Mouse (Mus musculus) heart, postnatal 0 days (tissue): ENCODE measurements around the gene Sipa1l3. TPM values are rescaled to one million over a fixed set of nuclear protein-coding genes. Genes with fewer than 3 reads are reported as not detected.

ENCODE experiments used
- ATAC-seq: fragments of 200-750 bp; cut with Nextera tagmentation; 2 replicates; pipeline ENCODE4 v1.8.0; 2017; ENCODE audit warnings: low read depth, moderate number of reproducible peaks, moderate library complexity; ENCODE audit not compliant: insufficient read depth
- DNase-seq: peaks from one replicate; pipeline ENCODE4 v3.0.0-alpha.2; 2016; ENCODE audit warnings: low spot score
- H3K27ac ChIP-seq: fragments of 300-500 bp; sonication (generic); 2 replicates; pipeline ENCODE4 v1.5.1; 2014; ENCODE audit warnings: low read depth, mild to moderate bottlenecking
- H3K27me3 ChIP-seq: fragments of 300-500 bp; sonication (generic); 2 replicates; pipeline ENCODE4 v1.6.1; 2014; ENCODE audit warnings: low read length, mixed read lengths; ENCODE audit not compliant: control insufficient read depth, insufficient read depth
- H3K36me3 ChIP-seq: fragments of 300-500 bp; sonication (generic); replicated peaks from 2 replicates; pipeline ENCODE4 v1.6.1; 2014; ENCODE audit warnings: low read length, mixed read lengths; ENCODE audit not compliant: control insufficient read depth, insufficient read depth
- H3K4me1 ChIP-seq: fragments of 300-500 bp; sonication (generic); 2 replicates; pipeline ENCODE4 v1.6.1; 2014; ENCODE audit warnings: antibody characterized with exemption; ENCODE audit not compliant: control insufficient read depth, insufficient read depth
- H3K4me2 ChIP-seq: fragments of 300-500 bp; sonication (generic); 2 replicates; pipeline ENCODE4 v1.6.1; 2014; ENCODE audit warnings: low read depth, mild to moderate bottlenecking, low read length, moderate library complexity
- H3K4me3 ChIP-seq: fragments of 300-500 bp; sonication (generic); 2 replicates; pipeline ENCODE4 v1.5.1; 2014; ENCODE audit warnings: low read depth, low read length
- H3K9ac ChIP-seq: fragments of 300-500 bp; sonication (generic); replicated peaks from 2 replicates; pipeline ENCODE4 v1.6.1; 2014; ENCODE audit warnings: low read depth, low read length, mixed read lengths
- H3K9me3 ChIP-seq: fragments of 300-500 bp; sonication (generic); replicated peaks from 2 replicates; pipeline ENCODE4 v1.6.1; 2016; ENCODE audit warnings: low read length; ENCODE audit not compliant: control insufficient read depth
- CTCF ChIP-seq: IDR thresholded peaks from 2 replicates; pipeline ENCODE4 v1.5.1; 2016; ENCODE audit warnings: antibody characterized with exemption, control low read depth, low read depth
- EP300 ChIP-seq: IDR thresholded peaks from 2 replicates; pipeline ENCODE4 v1.6.1; 2016; ENCODE audit warnings: antibody characterized with exemption, low read depth
- WGBS: fragments of 180-500 bp; shearing (Covaris S2); extraction: QIAGEN DNeasy Blood & Tissue Kit; methylation state at CpG from one replicate; pipeline ENCODE4 v1.1.7; 2014; 5-methylcytosine and 5-hydroxymethylcytosine counted together
- polyA plus RNA-seq: library from polyadenylated mRNA; unstranded; fragments of >200 nt; fragmentation: Nextera tagmentation; extraction: Ambion mirVana; gene quantifications from 2 replicates; pipeline ENCODE4 v1.2.1, GENCODE M21; 2015
- total RNA-seq: library from RNA; depleted of rRNA; stranded (reverse); fragments of >200 nt; gene quantifications from 2 replicates; pipeline ENCODE4 v1.2.3, GENCODE M21; 2014; ENCODE audit warnings: low replicate concordance

The Sipa1l3 gene
- total and polyA plus RNA-seq, 2 experiments from 2014 or later = 1.7 to 16.2 TPM

GRCm38 (mm10) chr7:29370031-29370430 lies 148.4 kb downstream of the Sipa1l3 start:
- DNase-seq (no peak), ATAC-seq (no peak)
- TF ChIP-seq EP300 (no peak), CTCF (peak; percentile 28; the same call in 1 of the 2 replicates)
- Histone ChIP-seq H3K27ac (no peak overlapping the region), H3K4me3 (no peak overlapping the region), H3K27me3 (0 out of 2 replicates have a peak, but pooled peaks cover 6% of the 10 kb centered on the region), H3K9ac (no peak overlapping the region), H3K9me3 (no peaks in the 10 kb centered on the region), H3K4me1 (no peaks in the 10 kb centered on the region), H3K4me2 (no peak overlapping the region), H3K36me3 (peaks cover 3% of the 10 kb centered on the region; the same call in 1 of the 2 replicates)
- WGBS = 66% methylated on average over 6 of the region's 6 CpGs

- 39% methylated on average over 5 of the region's 5 CpGs for WGBS
- ATAC-seq = no peak
- Histone ChIP-seq H3K9me3 (no peaks in the 10 kb centered on the region), H3K4me3 (no peak overlapping the region), H3K27me3 (0 out of 2 replicates have a peak, but pooled peaks cover 6% of the 10 kb centered on the region), H3K4me2 (no peak overlapping the region), H3K36me3 (peaks cover 3% of the 10 kb centered on the region; the same call in 1 of the 2 replicates), H3K27ac (no peak overlapping the region), H3K4me1 (no peaks in the 10 kb centered on the region), H3K9ac (no peak overlapping the region)
- DNase-seq = no peak
- TF ChIP-seq EP300 = no peak
- no peak for TF ChIP-seq CTCF
Measured at GRCm38 (mm10) chr7:29368004-29368320, 150.5 kb downstream of the Sipa1l3 start.

GRCm38 (mm10) chr7:29367166-29368003 lies 151.1 kb downstream of the Sipa1l3 start:
- 77% methylated on average over 13 of the region's 13 CpGs for WGBS
- no peak for TF ChIP-seq EP300
- no peak for TF ChIP-seq CTCF
- no peak for ATAC-seq

GRCm38 (mm10) chr7:29364052-29364451 lies 154.4 kb downstream of the Sipa1l3 start:
- ATAC-seq (no peak), DNase-seq (no peak)
- H3K9me3 ChIP-seq = no peaks in the 10 kb centered on the region
- TF ChIP-seq CTCF (peak; percentile 55), EP300 (no peak)
- H3K27ac ChIP-seq = no peak overlapping the region
- 0 out of 2 replicates have a peak, but pooled peaks cover 3% of the 10 kb centered on the region for H3K36me3 ChIP-seq
- no peak overlapping the region for H3K4me2 ChIP-seq
- no peaks in the 10 kb centered on the region for H3K27me3 ChIP-seq
- 20% methylated on average over 4 of the region's 4 CpGs for WGBS
- no peak overlapping the region for H3K4me3 ChIP-seq
- H3K9ac ChIP-seq = no peak overlapping the region
- H3K4me1 ChIP-seq = no peaks in the 10 kb centered on the region

More at GRCm38 (mm10) chr7:29367166-29368003, 151.1 kb downstream of the Sipa1l3 start:
- H3K27ac ChIP-seq = no peak overlapping the region
- no peak overlapping the region for H3K4me2 ChIP-seq
- H3K4me1 ChIP-seq = no peaks in the 10 kb centered on the region
- H3K9me3 ChIP-seq = no peaks in the 10 kb centered on the region
- H3K4me3 ChIP-seq = no peak overlapping the region
- no peak for DNase-seq
- H3K36me3 ChIP-seq = peaks cover 3% of the 10 kb centered on the region; the same call in 1 of the 2 replicates
- no peak overlapping the region for H3K9ac ChIP-seq
- 0 out of 2 replicates have a peak, but pooled peaks cover 6% of the 10 kb centered on the region for H3K27me3 ChIP-seq

- H3K27me3 ChIP-seq = no peaks in the 10 kb centered on the region
- WGBS = 93% methylated on average over 13 of the region's 13 CpGs
- no peak for ATAC-seq
Measured at GRCm38 (mm10) chr7:29361497-29361896, 156.9 kb downstream of the Sipa1l3 start.

More at GRCm38 (mm10) chr7:29361497-29361896, 156.9 kb downstream of the Sipa1l3 start:
- no peaks in the 10 kb centered on the region for H3K9me3 ChIP-seq
- H3K4me2 ChIP-seq = no peak overlapping the region
- no peak for DNase-seq
- no peaks in the 10 kb centered on the region for H3K4me1 ChIP-seq
- H3K4me3 ChIP-seq = no peak overlapping the region
- TF ChIP-seq EP300 (no peak), CTCF (no peak)
- H3K27ac ChIP-seq = no peak overlapping the region
- H3K9ac ChIP-seq = no peak overlapping the region
- H3K36me3 ChIP-seq = peaks cover 7% of the 10 kb centered on the region; the same call in 1 of the 2 replicates
